Mouse (Mus musculus) lung, embryonic 14.5 days (tissue): ENCODE measurements around the gene Zc3h8. TPM values are rescaled to one million over a fixed set of nuclear protein-coding genes. Genes with fewer than 3 reads are reported as not detected.

Experiments
- ATAC-seq: fragments of 200-750 bp; cut with Nextera tagmentation; 2 replicates; pipeline ENCODE4 v1.8.0; 2017; ENCODE audit warnings: mild to moderate bottlenecking, moderate TSS enrichment, moderate library complexity; ENCODE audit not compliant: insufficient read depth
- DNase-seq: peaks from one replicate; pipeline ENCODE4 v3.0.0-alpha.2; 2015
- H3K27ac ChIP-seq: fragments of 300-500 bp; sonication (generic); 2 replicates; pipeline ENCODE4 v1.5.1; 2014; ENCODE audit warnings: low read depth, mild to moderate bottlenecking, moderate library complexity
- H3K27me3 ChIP-seq: fragments of 300-500 bp; sonication (generic); 2 replicates; pipeline ENCODE4 v1.6.1; 2014; ENCODE audit warnings: low read length, control low read depth; ENCODE audit not compliant: insufficient read depth
- H3K36me3 ChIP-seq: fragments of 300-500 bp; sonication (generic); 2 replicates; pipeline ENCODE4 v1.6.1; 2014; ENCODE audit warnings: control low read depth; ENCODE audit not compliant: insufficient read depth
- H3K4me1 ChIP-seq: fragments of 300-500 bp; sonication (generic); 2 replicates; pipeline ENCODE4 v1.6.1; 2014; ENCODE audit warnings: antibody characterized with exemption, control low read depth; ENCODE audit not compliant: insufficient read depth
- H3K4me2 ChIP-seq: fragments of 300-500 bp; sonication (generic); 2 replicates; pipeline ENCODE4 v1.6.1; 2014; ENCODE audit warnings: mild to moderate bottlenecking
- H3K4me3 ChIP-seq: fragments of 300-500 bp; sonication (generic); 2 replicates; pipeline ENCODE4 v1.5.1; 2014; ENCODE audit warnings: low read depth, low read length
- H3K9ac ChIP-seq: fragments of 300-500 bp; sonication (generic); 2 replicates; pipeline ENCODE4 v1.6.1; 2014
- H3K9me3 ChIP-seq: fragments of 300-500 bp; sonication (generic); 2 replicates; pipeline ENCODE4 v1.6.1; 2016; ENCODE audit warnings: low read depth, low read length, control low read depth
- CTCF ChIP-seq: IDR thresholded peaks from 2 replicates; pipeline ENCODE4 v1.5.1; 2016; ENCODE audit warnings: antibody characterized with exemption, low read depth
- WGBS: fragments of 180-500 bp; shearing (Covaris S2); extraction: QIAGEN DNeasy Blood & Tissue Kit; methylation state at CpG from one replicate; pipeline ENCODE4 v1.1.7; 2014; 5-methylcytosine and 5-hydroxymethylcytosine counted together
- polyA plus RNA-seq: library from polyadenylated mRNA; unstranded; fragments of >200 nt; fragmentation: Nextera tagmentation; extraction: Ambion mirVana; gene quantifications from 2 replicates; pipeline ENCODE4 v1.2.1, GENCODE M21; 2014

The Zc3h8 gene
- polyA plus RNA-seq, 1 experiment from 2014 or later, result 8.2 TPM

DNA sequence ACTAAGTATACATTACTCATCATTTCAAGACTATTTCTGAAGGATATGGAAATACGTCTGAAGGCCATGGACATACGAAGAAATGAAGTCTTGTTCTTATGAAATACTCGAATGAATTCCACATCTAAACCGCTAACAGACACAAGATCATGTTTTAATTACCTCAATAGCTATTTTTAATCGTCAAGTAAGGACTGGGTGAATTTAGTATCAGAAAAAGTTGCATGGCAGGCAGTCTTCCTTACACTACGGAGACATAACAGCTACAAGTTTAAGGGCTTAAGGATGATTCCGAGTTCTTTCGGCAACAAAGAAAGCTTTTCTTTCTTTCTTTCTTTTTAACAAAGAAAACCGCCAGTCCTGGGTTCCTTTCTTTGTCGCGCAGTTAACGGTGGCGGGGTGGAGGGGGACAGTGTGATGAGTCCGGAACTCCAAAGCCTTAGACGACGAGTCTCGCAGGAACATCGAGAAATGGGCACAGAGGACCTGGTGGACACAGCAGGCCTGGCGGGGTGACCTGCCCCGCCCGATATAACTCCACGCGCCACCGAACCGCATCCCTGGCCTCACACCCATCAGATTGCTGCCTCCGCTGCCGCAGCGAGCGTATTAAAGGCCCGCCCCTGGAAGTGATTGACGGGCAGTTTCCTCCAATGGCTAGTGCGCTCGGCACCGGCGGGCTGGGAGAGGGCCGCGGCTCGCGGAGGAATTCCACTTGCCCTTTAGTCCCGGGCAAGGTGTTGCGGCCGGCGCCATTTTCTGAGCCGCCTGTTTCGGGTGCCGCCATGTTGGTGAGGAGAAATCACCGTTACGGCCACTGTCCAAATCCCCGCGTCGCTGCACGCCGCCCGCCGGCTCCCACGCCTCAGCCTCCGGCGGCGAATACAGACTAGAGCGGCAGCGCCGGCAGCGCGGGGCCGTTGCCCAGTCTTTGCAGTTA, 23.0 kb upstream of the Zc3h8 start, which contains the start of gene Zc3h6:
Gene Zc3h6 (plus strand): TSS at position 762 of the 940 bp plus-strand sequence.
- peak; percentile 97 for ATAC-seq
- peak within 1 kb of the TSS; percentile 100 for H3K9ac ChIP-seq
- under 1% methylated on average over 65 of the region's 65 CpGs for WGBS
- H3K27me3 ChIP-seq, result no peaks in the 10 kb centered on the region
- DNase-seq, result peak; percentile 100
- H3K9me3 ChIP-seq, result no peaks in the 10 kb centered on the region
- H3K4me1 ChIP-seq, result peaks cover 5% of the 10 kb centered on the region
- H3K4me3 ChIP-seq, result peak within 1 kb of the TSS; percentile 89
- H3K4me2 ChIP-seq, result peak within 1 kb of the TSS; percentile 67
- H3K27ac ChIP-seq, result peak within 1 kb of the TSS; percentile 100
- no peaks in the 10 kb centered on the region for H3K36me3 ChIP-seq
- no peak for TF ChIP-seq CTCF

GRCm38 (mm10) chr2:128966236-128966635, 22.4 kb upstream of the Zc3h8 start:
- no peaks in the 10 kb centered on the region for H3K36me3 ChIP-seq
- no peaks in the 10 kb centered on the region for H3K9me3 ChIP-seq
- H3K4me3 ChIP-seq, result peak overlapping the region; percentile 89
- H3K4me1 ChIP-seq, result peaks cover 5% of the 10 kb centered on the region
- WGBS, result 12% methylated on average over 6 of the region's 6 CpGs
- DNase-seq (peak; percentile 50), ATAC-seq (no peak)
- no peak for TF ChIP-seq CTCF
- peak overlapping the region; percentile 100 for H3K9ac ChIP-seq
- no peaks in the 10 kb centered on the region for H3K27me3 ChIP-seq
- H3K27ac ChIP-seq, result peak overlapping the region; percentile 100
- peak overlapping the region; percentile 67 for H3K4me2 ChIP-seq

GRCm38 (mm10) chr2:128965505-128966105, 21.7 kb upstream of the Zc3h8 start:
- Histone ChIP-seq H3K36me3 (no peaks in the 10 kb centered on the region), H3K4me2 (peak overlapping the region; percentile 67), H3K27me3 (no peaks in the 10 kb centered on the region), H3K9me3 (no peaks in the 10 kb centered on the region), H3K4me1 (peaks cover 5% of the 10 kb centered on the region), H3K4me3 (peak overlapping the region; percentile 89; the same call in 1 of the 2 replicates), H3K9ac (peak overlapping the region; percentile 32; the same call in 1 of the 2 replicates), H3K27ac (peak overlapping the region; percentile 100)
- ATAC-seq (no peak), DNase-seq (peak; percentile 35)
- 44% methylated on average over 5 of the region's 5 CpGs for WGBS
- TF ChIP-seq CTCF, result no peak

- no peaks in the 10 kb centered on the region for H3K36me3 ChIP-seq
- no peak overlapping the region for H3K4me2 ChIP-seq
- H3K27ac ChIP-seq, result no peak overlapping the region
- no peaks in the 10 kb centered on the region for H3K4me1 ChIP-seq
- no peak for ATAC-seq
- DNase-seq, result no peak
- H3K27me3 ChIP-seq, result no peaks in the 10 kb centered on the region
- H3K4me3 ChIP-seq, result no peak overlapping the region
- no peaks in the 10 kb centered on the region for H3K9me3 ChIP-seq
- no peak for TF ChIP-seq CTCF
- no peak overlapping the region for H3K9ac ChIP-seq
These were observed 10.3 kb upstream of the Zc3h8 start for GRCm38 (mm10) chr2:128954186-128954585.

- ATAC-seq, result no peak
- WGBS, result 31% methylated on average over 6 of the region's 6 CpGs
These were observed 4.2 kb upstream of the Zc3h8 start for GRCm38 (mm10) chr2:128947962-128948588.

DNA sequence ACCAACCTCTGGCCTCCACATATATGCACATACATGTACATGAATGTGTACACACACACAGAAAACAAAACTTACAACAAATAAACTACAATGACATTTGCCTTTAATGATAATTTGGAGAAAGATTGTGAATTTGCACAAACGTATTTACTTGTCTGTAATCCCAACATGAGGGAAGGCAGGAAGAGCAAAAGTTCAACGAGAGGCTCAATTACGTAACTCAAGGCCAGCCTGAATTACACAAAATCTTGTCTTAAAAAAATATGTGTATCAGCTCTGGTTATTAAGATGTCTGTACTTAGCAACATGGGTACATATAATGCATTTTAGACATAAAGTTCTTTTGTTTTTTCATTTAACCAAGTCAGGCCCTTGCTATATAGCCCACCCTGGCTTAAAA, 7.6 kb downstream of the Zc3h8 start:
- H3K27ac ChIP-seq, result no peak overlapping the region
- no peaks in the 10 kb centered on the region for H3K9me3 ChIP-seq
- WGBS, result 79% methylated on average over 3 of the region's 3 CpGs
- no peak for ATAC-seq
- H3K4me2 ChIP-seq, result no peak overlapping the region
- no peak for DNase-seq
- H3K27me3 ChIP-seq, result no peaks in the 10 kb centered on the region
- no peak overlapping the region for H3K4me3 ChIP-seq
- H3K9ac ChIP-seq, result no peak overlapping the region
- H3K36me3 ChIP-seq, result peaks cover 15% of the 10 kb centered on the region; the same call in 1 of the 2 replicates
- TF ChIP-seq CTCF, result no peak
- H3K4me1 ChIP-seq, result no peaks in the 10 kb centered on the region

More at GRCm38 (mm10) chr2:128947962-128948588, 4.2 kb upstream of the Zc3h8 start:
- Histone ChIP-seq H3K4me1 (no peaks in the 10 kb centered on the region), H3K4me3 (no peak overlapping the region), H3K9ac (no peak overlapping the region), H3K27me3 (no peaks in the 10 kb centered on the region), H3K27ac (no peak overlapping the region), H3K9me3 (no peaks in the 10 kb centered on the region), H3K4me2 (no peak overlapping the region), H3K36me3 (no peaks in the 10 kb centered on the region)
- TF ChIP-seq CTCF, result peak; percentile 87
- DNase-seq, result peak; percentile 90
